Mouse (Mus musculus) neutrophil, adult 5-6 weeks (primary cell): Measurements from ENCODE around the gene Vav2. TPM values are rescaled to one million over a fixed set of nuclear protein-coding genes. Genes with fewer than 3 reads are reported as not detected.

Experiments
- ATAC-seq: fragments of 151-379, 151-347 bp; 2 replicates; pipeline ENCODE4 v1.8.0; 2017; ENCODE audit warnings: mild to moderate bottlenecking, moderate TSS enrichment; ENCODE audit not compliant: insufficient number of reproducible peaks, poor library complexity, low FRiP score, severe bottlenecking; ENCODE audit errors: extremely low read depth
- total RNA-seq: library from RNA; stranded (forward); fragments of 200-1000 nt; gene quantifications from 2 replicates; pipeline ENCODE4 v1.2.3, GENCODE M21; 2017

Gene Vav2
- total RNA-seq, 1 experiment from 2014 or later: 38.4 TPM

- ATAC-seq: no peak
Observed at GRCm38 (mm10) chr2:27443450-27443708, 16.5 kb upstream of the Vav2 start.

DNA sequence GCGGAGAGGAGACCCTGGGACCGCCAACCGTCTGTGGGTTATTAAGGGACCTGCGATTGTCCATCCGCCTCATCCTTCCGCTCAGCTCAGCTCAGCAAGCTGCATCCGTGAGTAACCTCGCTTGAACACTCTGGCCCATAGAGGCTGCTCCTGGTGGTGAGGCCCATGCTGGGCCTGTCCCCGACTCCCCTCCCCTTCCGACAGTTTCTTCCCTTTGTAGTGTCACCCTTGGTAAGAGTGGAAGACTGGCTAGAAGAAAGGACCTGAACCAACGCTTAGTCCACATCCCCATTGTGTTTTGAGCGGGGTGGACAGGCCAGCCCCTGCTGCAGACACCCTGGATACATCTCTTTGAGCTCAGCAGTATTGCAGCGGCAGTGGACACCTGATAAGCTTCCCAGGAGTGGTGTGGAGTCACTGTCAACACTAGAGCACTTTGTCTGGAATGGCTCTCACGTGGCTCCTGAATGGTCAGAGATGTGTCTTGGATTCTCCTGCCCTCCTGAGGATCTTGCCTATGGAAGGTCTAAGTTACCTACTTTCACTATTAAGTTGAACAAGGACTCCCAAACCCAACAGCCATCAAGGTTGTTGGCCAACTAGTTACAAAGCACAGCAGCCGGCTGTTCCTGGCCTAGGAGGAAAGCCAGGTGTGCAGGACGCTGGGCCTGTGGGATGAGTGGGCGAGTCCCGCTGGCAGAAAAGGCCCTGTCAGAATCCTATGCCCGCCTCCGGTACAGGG is 16.0 kb upstream of the Vav2 start:
- ATAC-seq: no peak

- ATAC-seq: peak; percentile 88
Observed at GRCm38 (mm10) chr2:27441767-27442707, 15.2 kb upstream of the Vav2 start, which contains the start of gene Brd3os. Gene Brd3os (plus strand): TSS chr2:27442324.

DNA sequence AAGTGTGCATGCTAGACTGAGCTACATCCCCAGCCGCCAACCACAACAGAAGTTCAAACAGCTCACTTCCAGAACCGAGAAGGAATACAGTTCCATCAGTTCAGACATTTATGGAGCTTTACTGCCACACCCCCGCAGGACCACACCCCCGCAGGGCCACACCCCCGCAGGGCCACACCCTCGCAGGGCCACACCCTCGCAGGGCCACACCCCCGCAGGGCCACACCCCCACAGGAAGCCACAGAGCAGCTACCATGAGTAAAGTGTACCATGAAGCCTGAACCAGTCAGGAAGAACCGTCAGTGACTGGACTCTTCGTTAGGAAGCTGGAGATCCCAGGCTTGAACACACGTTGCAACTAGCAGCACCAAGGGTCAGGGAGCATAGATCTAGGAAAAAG is 11.4 kb upstream of the Vav2 start:
- no peak for ATAC-seq

GRCm38 (mm10) chr2:27437876-27438275 is 11.0 kb upstream of the Vav2 start:
- no peak for ATAC-seq

- no peak for ATAC-seq
Observed at GRCm38 (mm10) chr2:27432599-27432998, 5.8 kb upstream of the Vav2 start.

DNA sequence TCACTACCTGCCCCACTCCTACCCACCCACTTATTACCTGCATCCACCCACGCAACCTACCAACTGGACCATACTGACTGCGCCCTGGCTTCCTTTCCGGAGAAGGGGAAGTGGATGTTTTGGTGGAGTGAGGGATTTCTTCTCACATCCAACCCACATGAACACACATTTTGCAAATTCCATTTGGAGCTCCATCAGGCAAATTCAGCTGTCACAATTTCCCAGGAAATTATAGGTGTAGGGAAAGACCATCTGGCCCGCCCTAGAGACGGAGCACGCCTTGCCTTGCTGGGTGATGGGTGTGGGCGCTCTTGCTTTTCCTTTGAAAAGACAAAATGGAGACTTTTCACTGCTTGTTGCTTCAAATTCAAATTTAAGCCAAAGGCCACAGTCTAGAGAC is 3.8 kb upstream of the Vav2 start:
- ATAC-seq: no peak

DNA sequence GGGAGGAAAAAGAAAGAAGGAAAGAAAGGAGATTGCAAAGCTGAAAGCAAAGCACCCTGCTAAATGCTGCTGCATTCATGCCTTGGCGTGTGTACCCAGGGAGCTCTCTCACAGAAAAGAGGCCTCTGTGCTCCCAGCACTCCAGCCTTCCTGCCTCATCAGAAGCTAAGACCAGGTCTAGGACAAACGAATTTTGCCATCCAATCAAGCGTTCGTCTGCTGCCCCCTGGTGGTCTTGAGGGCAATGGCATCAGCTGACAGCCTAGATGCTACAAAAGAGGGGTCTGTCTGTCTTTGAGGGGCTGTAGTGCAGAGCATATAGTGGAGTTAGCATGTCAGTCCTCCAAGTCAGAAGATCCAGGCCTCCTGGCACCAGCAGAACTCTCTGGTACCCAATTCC is 1.2 kb upstream of the Vav2 start:
- ATAC-seq: peak; percentile 52

- ATAC-seq: no peak
Observed at GRCm38 (mm10) chr2:27426406-27426854, 403 bp downstream of the Vav2 start.

DNA sequence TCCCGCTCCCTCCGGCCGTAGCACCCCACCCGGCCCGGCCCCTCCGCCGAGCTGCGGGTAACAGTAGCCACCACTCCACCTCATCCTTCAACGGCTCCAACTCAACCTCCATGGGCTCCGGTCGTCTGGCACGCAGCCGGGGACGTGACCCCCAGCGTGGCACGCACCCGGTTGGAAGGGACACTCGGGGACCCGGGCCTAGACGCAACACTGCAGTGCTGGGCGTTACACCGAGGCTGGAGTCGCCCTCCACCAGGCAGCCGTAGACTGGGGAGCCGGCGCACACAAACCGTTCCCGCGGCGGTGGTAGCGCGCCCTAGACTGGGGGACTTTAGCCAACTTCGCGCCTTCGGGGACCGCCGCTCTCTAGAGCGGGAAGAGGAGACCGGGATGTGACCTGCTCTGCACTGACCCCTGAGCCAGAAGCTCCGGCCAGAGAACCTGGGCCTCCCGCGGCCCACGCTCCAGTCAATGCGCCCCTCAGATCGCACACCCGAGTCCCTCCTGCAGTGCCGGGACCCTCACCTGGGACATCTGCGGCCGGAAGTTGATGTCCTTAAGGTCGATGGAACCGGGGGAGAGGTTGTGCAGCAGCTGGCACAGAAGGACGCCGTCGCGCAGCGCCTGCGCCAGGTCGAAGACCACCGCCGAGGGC is 955 bp downstream of the Vav2 start:
- no peak for ATAC-seq

GRCm38 (mm10) chr2:27425161-27425611 is 1.6 kb downstream of the Vav2 start:
- ATAC-seq: no peak

GRCm38 (mm10) chr2:27423596-27423995 is 3.2 kb downstream of the Vav2 start:
- no peak for ATAC-seq

GRCm38 (mm10) chr2:27421293-27422068 is 5.4 kb downstream of the Vav2 start:
- ATAC-seq: no peak

DNA sequence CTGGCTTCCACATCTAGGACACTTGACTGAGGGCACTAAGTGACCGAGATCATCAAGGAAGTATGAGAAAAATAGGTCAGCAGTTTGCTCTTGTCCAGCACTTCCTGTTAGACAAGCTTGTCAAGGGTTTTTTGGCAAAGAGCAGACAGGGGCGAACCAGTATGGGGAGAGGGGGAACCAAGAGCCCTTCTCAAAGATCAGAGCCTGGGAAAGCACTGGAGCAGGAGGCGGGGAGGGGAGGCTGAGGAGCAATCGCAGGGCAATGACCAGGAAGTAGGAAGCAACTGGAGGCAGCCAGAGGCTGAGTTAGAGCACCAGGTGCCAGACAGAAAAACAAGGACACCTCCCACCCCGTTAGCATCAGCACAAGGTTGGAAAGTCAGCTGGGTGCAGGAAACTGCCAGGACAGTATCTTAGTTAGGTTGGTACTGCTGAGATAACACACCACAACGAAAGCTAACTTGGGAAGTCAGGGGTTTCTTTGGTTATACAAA is 8.2 kb downstream of the Vav2 start:
- no peak for ATAC-seq

DNA sequence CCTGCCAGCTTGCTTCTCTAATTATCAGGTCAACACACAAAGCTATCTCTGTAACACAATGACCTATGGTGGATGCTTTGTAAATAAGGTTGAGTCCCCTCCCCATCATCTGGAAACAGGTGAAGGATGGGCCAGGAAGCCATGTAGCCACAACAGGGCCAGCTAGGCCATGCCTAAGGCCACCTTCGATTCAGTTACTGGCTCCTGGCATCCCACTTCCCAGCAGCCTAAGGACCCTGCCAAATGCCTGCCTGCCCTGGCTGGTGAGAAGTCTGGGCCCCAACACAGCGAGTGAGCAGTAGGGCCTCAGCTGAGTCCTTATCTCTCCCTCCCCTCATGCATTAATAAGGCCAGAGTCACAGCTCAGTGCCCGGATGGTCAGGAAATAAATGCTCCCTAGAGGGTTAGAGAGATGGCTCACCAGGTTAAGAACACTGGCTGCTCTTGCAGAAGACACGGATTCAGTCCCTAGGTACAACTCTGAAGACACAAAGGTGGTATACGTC is 9.1 kb downstream of the Vav2 start:
- ATAC-seq: no peak

DNA sequence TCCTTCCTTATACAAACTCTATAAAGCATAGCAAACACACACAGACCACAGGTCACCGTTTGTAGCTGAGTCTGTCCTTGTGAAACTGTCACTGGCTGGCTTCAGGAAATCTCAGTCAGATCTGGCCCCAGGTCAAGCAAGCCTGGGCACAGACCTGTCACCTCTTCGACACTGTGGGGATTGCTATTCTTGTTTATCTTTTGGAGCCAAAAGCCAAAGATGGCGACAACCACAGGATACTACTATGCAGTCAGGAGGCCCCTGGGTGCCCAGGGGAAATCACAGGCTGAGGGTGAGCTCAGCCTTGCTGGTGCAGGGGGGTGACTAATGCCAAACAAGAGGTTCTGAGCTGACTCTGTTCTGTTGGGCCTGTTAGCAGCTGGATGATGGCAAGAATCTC is 10.4 kb downstream of the Vav2 start:
- ATAC-seq: no peak

- peak; percentile 20; the same call in 1 of the 2 replicates for ATAC-seq
Observed at GRCm38 (mm10) chr2:27415060-27415783, 11.6 kb downstream of the Vav2 start.
